In genomic region chr14:54224484-54225467, GRCm38 (mm10) we compare ENCODE assay signal across 10 mouse cellular contexts. TPM values are rescaled to one million over a fixed set of nuclear protein-coding genes. Genes with fewer than 3 reads are reported as not detected.
A peak's percentile ranks its signal among the peaks of the same experiment; 100 is the strongest.
DNase-seq lines count a peak whose midpoint lies in the region; ATAC-seq and TF ChIP-seq lines count a peak whose summit lies in the region.
"Had no signal": no experiment of that assay in that cellular context is flagged by ENCODE, and none has a peak within 500 bp of the region (broad histone marks: within the 10 kb centered on the region; RNA-seq: fewer than 3 reads in every experiment).

No protein-coding gene starts in this region.

- no peak overlapping the region for H3K4me3 ChIP-seq in lung, embryonic 14.5 days (ENCODE audit: low read depth, low read length)
- no peak overlapping the region for H3K4me3 ChIP-seq in ES-Bruce4 (ENCODE audit: low read depth, low read length)
- no peak overlapping the region for H3K4me3 ChIP-seq in heart, embryonic 10.5 days
- H3K4me3 ChIP-seq in myocyte: no peak overlapping the region
- H3K4me3 ChIP-seq in forebrain, embryonic 11.5 days (ENCODE audit: low read depth, low read length): no peak overlapping the region
- H3K4me3 ChIP-seq in forebrain, embryonic 12.5 days (replicated peaks): no peak overlapping the region
- H3K4me3 ChIP-seq: embryonic facial prominence, embryonic 15.5 days had no signal

- H3K9me3 ChIP-seq in lung, embryonic 14.5 days (ENCODE audit: low read depth, low read length): no peaks in the 10 kb centered on the region
- no peaks in the 10 kb centered on the region for H3K9me3 ChIP-seq in ES-Bruce4 (replicated peaks; ENCODE audit: control insufficient read depth, insufficient read depth, low read length, poor library complexity, severe bottlenecking)
- H3K9me3 ChIP-seq in heart, embryonic 10.5 days: no peaks in the 10 kb centered on the region
- no peaks in the 10 kb centered on the region for H3K9me3 ChIP-seq in forebrain, embryonic 11.5 days (ENCODE audit: control insufficient read depth, low read length)
- no peaks in the 10 kb centered on the region for H3K9me3 ChIP-seq in forebrain, embryonic 12.5 days
- H3K9me3 ChIP-seq: embryonic facial prominence, embryonic 15.5 days had no signal

- intact Hi-C loops in gastrocnemius, postnatal 36 days (cut with DNase I): loop anchor here (5.0 to 10.0 kb wide), 2 partner anchors 162 to 230 kb away; no protein-coding TSS in a partner anchor

- peak; percentile 34 for DNase-seq in lung, embryonic 14.5 days
- no peak for DNase-seq in lung, postnatal 14 days
- no peak for DNase-seq in heart, embryonic 10.5 days (ENCODE audit: low spot score)
- DNase-seq in forebrain, embryonic 11.5 days (ENCODE audit: low spot score): no peak
- DNase-seq in gastrocnemius, postnatal 36 days: no peak

- H3K9ac ChIP-seq in lung, embryonic 14.5 days: no peak overlapping the region; the same call in 1 of the 2 replicates
- H3K9ac ChIP-seq in ES-Bruce4 (ENCODE audit: low read depth, poor library complexity, severe bottlenecking): no peak overlapping the region
- no peak overlapping the region for H3K9ac ChIP-seq in forebrain, embryonic 11.5 days (ENCODE audit: low read length)
- H3K9ac ChIP-seq in forebrain, embryonic 12.5 days: no peak overlapping the region
- H3K9ac ChIP-seq: embryonic facial prominence, embryonic 15.5 days had no signal

- no peak overlapping the region for H3K27ac ChIP-seq in lung, embryonic 14.5 days (ENCODE audit: low read depth)
- no peak overlapping the region for H3K27ac ChIP-seq in ES-Bruce4 (ENCODE audit: insufficient read depth, low read length)
- H3K27ac ChIP-seq in heart, embryonic 10.5 days: peak overlapping the region; percentile 83
- no peak overlapping the region for H3K27ac ChIP-seq in forebrain, embryonic 11.5 days (ENCODE audit: low read depth, low read length)
- no peak overlapping the region for H3K27ac ChIP-seq in forebrain, embryonic 12.5 days
- H3K27ac ChIP-seq: embryonic facial prominence, embryonic 15.5 days had no signal

- no peaks in the 10 kb centered on the region for H3K27me3 ChIP-seq in lung, embryonic 14.5 days (ENCODE audit: insufficient read depth, low read length)
- H3K27me3 ChIP-seq in ES-Bruce4 (ENCODE audit: control insufficient read depth, insufficient read depth, low read length, poor library complexity, severe bottlenecking) (no peaks in the 10 kb centered on the region), myocyte (ENCODE audit: control insufficient read depth, insufficient read depth, insufficient read length) (no peaks in the 10 kb centered on the region)
- H3K27me3 ChIP-seq in heart, embryonic 10.5 days (ENCODE audit: insufficient read depth, poor library complexity, severe bottlenecking): no peaks in the 10 kb centered on the region
- H3K27me3 ChIP-seq in forebrain, embryonic 11.5 days (ENCODE audit: control insufficient read depth, insufficient read depth, low read length): no peaks in the 10 kb centered on the region
- peaks cover 3% of the 10 kb centered on the region; the same call in 1 of the 2 replicates for H3K27me3 ChIP-seq in forebrain, embryonic 12.5 days
- H3K27me3 ChIP-seq: embryonic facial prominence, embryonic 15.5 days had no signal

- peak; percentile 50; the same call in 1 of the 2 replicates for TF ChIP-seq EP300 in ES-Bruce4 (IDR thresholded peaks at IDR 0.05; ENCODE audit: insufficient read depth, low read depth, low read length)

- no peak for ATAC-seq in lung, embryonic 14.5 days (ENCODE audit: insufficient read depth)
- no peak for ATAC-seq in forebrain, embryonic 11.5 days (replicated peaks; ENCODE audit: low FRiP score)
- ATAC-seq in forebrain, embryonic 12.5 days (ENCODE audit: low FRiP score): no peak

- H3K79me2 ChIP-seq in myocyte (ENCODE audit: control insufficient read depth, insufficient read depth): no peaks in the 10 kb centered on the region

- 40% methylated on average over 16 of the region's 16 CpGs for WGBS in lung, embryonic 14.5 days
- WGBS in heart, embryonic 10.5 days: 43% methylated on average over 16 of the region's 16 CpGs
- WGBS in forebrain, embryonic 11.5 days: 58% methylated on average over 16 of the region's 16 CpGs
- WGBS in forebrain, embryonic 12.5 days: 54% methylated on average over 16 of the region's 16 CpGs

- peaks cover 20% of the 10 kb centered on the region for H3K4me1 ChIP-seq in lung, embryonic 14.5 days (ENCODE audit: insufficient read depth)
- H3K4me1 ChIP-seq in ES-Bruce4 (ENCODE audit: control insufficient read depth, insufficient read depth, low read length): peaks cover 9% of the 10 kb centered on the region
- peaks cover 55% of the 10 kb centered on the region for H3K4me1 ChIP-seq in heart, embryonic 10.5 days
- peaks cover 7% of the 10 kb centered on the region for H3K4me1 ChIP-seq in forebrain, embryonic 11.5 days (replicated peaks; ENCODE audit: control insufficient read depth, insufficient read depth, low read length)
- peaks cover 19% of the 10 kb centered on the region for H3K4me1 ChIP-seq in forebrain, embryonic 12.5 days

- H3K36me3 ChIP-seq in lung, embryonic 14.5 days (ENCODE audit: insufficient read depth): no peaks in the 10 kb centered on the region
- H3K36me3 ChIP-seq in ES-Bruce4 (ENCODE audit: control insufficient read depth, insufficient read depth, low read length, poor library complexity, severe bottlenecking): no peaks in the 10 kb centered on the region
- no peaks in the 10 kb centered on the region for H3K36me3 ChIP-seq in heart, embryonic 10.5 days
- no peaks in the 10 kb centered on the region for H3K36me3 ChIP-seq in myocyte (ENCODE audit: control insufficient read depth, insufficient read depth)
- no peaks in the 10 kb centered on the region for H3K36me3 ChIP-seq in forebrain, embryonic 11.5 days (ENCODE audit: control insufficient read depth, insufficient read depth, low read length)
- no peaks in the 10 kb centered on the region for H3K36me3 ChIP-seq in forebrain, embryonic 12.5 days (replicated peaks)
- H3K36me3 ChIP-seq: embryonic facial prominence, embryonic 15.5 days had no signal

- TF ChIP-seq CTCF in lung, embryonic 14.5 days (IDR thresholded peaks at IDR 0.05; ENCODE audit: low read depth): no peak
- no peak for TF ChIP-seq CTCF in ES-Bruce4 (IDR thresholded peaks at IDR 0.05; ENCODE audit: low read depth, low read length)

- no peak for TF ChIP-seq POLR2A in ES-Bruce4 (IDR thresholded peaks at IDR 0.05; ENCODE audit: insufficient read depth, low read length)
- TF ChIP-seq POLR2A in myocyte (IDR thresholded peaks at IDR 0.05; ENCODE audit: insufficient read length, low read depth): no peak

- no peak overlapping the region for H3K4me2 ChIP-seq in lung, embryonic 14.5 days
- peak overlapping the region; percentile 14 for H3K4me2 ChIP-seq in myocyte (ENCODE audit: low read depth)
- H3K4me2 ChIP-seq in forebrain, embryonic 11.5 days (ENCODE audit: low read depth, low read length, severe bottlenecking): no peak overlapping the region
- H3K4me2 ChIP-seq in forebrain, embryonic 12.5 days: no peak overlapping the region
- H3K4me2 ChIP-seq: embryonic facial prominence, embryonic 15.5 days had no signal

- no peak overlapping the region for H3ac ChIP-seq in myocyte (ENCODE audit: control insufficient read depth, insufficient read length)

TF ChIP-seq in myocyte, 11 proteins besides CTCF, POLR2A, EP300 and RAD21 (continues in another document):
- TF ChIP-seq REST (IDR thresholded peaks at IDR 0.05; ENCODE audit: insufficient read depth, insufficient read length) (no peak), E2F4 (IDR thresholded peaks at IDR 0.05; ENCODE audit: insufficient read depth) (no peak), MYOG (IDR thresholded peaks at IDR 0.05; ENCODE audit: control insufficient read depth in 1 of 3, insufficient read depth in 1 of 3, insufficient read length in 2 of 3, low read depth in 2 of 3) (peak in 2 of 3 experiments; percentile 35 to 63), CEBPB (IDR thresholded peaks at IDR 0.05; ENCODE audit: insufficient read depth, poor library complexity, severe bottlenecking) (no peak), USF1 (IDR thresholded peaks at IDR 0.05; ENCODE audit: low read depth) (no peak), MAX (IDR thresholded peaks at IDR 0.05; ENCODE audit: low read depth) (no peak), POLR2AphosphoS2 (IDR thresholded peaks at IDR 0.05; ENCODE audit: insufficient read length, low read depth) (no peak), SRF (IDR thresholded peaks at IDR 0.05; ENCODE audit: control insufficient read depth, insufficient read length, low read depth) (no peak), TCF12 (IDR thresholded peaks at IDR 0.05; ENCODE audit: insufficient read depth, poor library complexity, severe bottlenecking) (no peak)

RNA-seq across cellular contexts. Expression of gene Dad1, which starts 29.1 kb away (rescaled TPM):
- polyA plus RNA-seq in lung, embryonic 14.5 days (2014; fragmentation: Nextera tagmentation; extraction: Ambion mirVana): 382 and 393 TPM in 2 replicates
- polyA plus RNA-seq in ES-Bruce4 (2011; ENCODE audit: insufficient read depth, insufficient read length, low read depth, missing spikeins) (119 and 129 TPM in 2 replicates), myocyte (2012; fragmentation: generic; extraction: Trizol) (324 TPM)
- 298 and 356 TPM in 2 replicates for polyA plus RNA-seq in heart, embryonic 10.5 days (2016; fragmentation: Nextera tagmentation; extraction: Ambion mirVana)
- polyA plus RNA-seq in forebrain, embryonic 11.5 days (2014; fragmentation: Nextera tagmentation; extraction: Ambion mirVana): 233 and 240 TPM in 2 replicates
- total RNA-seq in gastrocnemius, postnatal 36 days (2021): 10 to 100 TPM; 65.7 to 66.8 TPM
- polyA plus RNA-seq in forebrain, embryonic 12.5 days (2016; fragmentation: Nextera tagmentation; extraction: Ambion mirVana): 234 and 241 TPM in 2 replicates

RNA-seq across cellular contexts. Expression of gene Abhd4, which starts 29.2 kb away (rescaled TPM):
- 42.1 and 49.1 TPM in 2 replicates for polyA plus RNA-seq in lung, embryonic 14.5 days (2014; fragmentation: Nextera tagmentation; extraction: Ambion mirVana)
- polyA plus RNA-seq in ES-Bruce4 (2011; ENCODE audit: insufficient read depth, insufficient read length, low read depth, missing spikeins) (102 and 109 TPM in 2 replicates), myocyte (2012; fragmentation: generic; extraction: Trizol) (65.9 TPM)
- polyA plus RNA-seq in heart, embryonic 10.5 days (2016; fragmentation: Nextera tagmentation; extraction: Ambion mirVana): 66.0 and 89.0 TPM in 2 replicates
- polyA plus RNA-seq in forebrain, embryonic 11.5 days (2014; fragmentation: Nextera tagmentation; extraction: Ambion mirVana): 50.9 and 53.5 TPM in 2 replicates
- 10 to 100 TPM; 14.7 to 20.6 TPM for total RNA-seq in gastrocnemius, postnatal 36 days (2021)
- polyA plus RNA-seq in forebrain, embryonic 12.5 days (2016; fragmentation: Nextera tagmentation; extraction: Ambion mirVana): 46.3 and 48.5 TPM in 2 replicates

RNA-seq across cellular contexts. Expression of gene Olfr49, which starts 60.0 kb away (rescaled TPM):
- not detected in 2 replicates for polyA plus RNA-seq in lung, embryonic 14.5 days (2014; fragmentation: Nextera tagmentation; extraction: Ambion mirVana)
- polyA plus RNA-seq in ES-Bruce4 (2011; ENCODE audit: insufficient read depth, insufficient read length, low read depth, missing spikeins): not detected in 2 replicates
- polyA plus RNA-seq in heart, embryonic 10.5 days (2016; fragmentation: Nextera tagmentation; extraction: Ambion mirVana): 0.08 TPM in 1 of 2 replicates, not detected in the other
- polyA plus RNA-seq in myocyte (2012; fragmentation: generic; extraction: Trizol): not detected
- not detected in 2 replicates for polyA plus RNA-seq in forebrain, embryonic 11.5 days (2014; fragmentation: Nextera tagmentation; extraction: Ambion mirVana)
- total RNA-seq in gastrocnemius, postnatal 36 days (2021): not detected
- polyA plus RNA-seq in forebrain, embryonic 12.5 days (2016; fragmentation: Nextera tagmentation; extraction: Ambion mirVana): not detected in 2 replicates
- total RNA-seq: layer of hippocampus, adult 18-20 months had no signal
